Mouse (Mus musculus) G1E (cell line): Measurements from ENCODE around the gene Cdsn.

Experiments
- CTCF ChIP-seq: IDR thresholded peaks from 2 replicates; pipeline ENCODE4 v1.5.1; 2012; ENCODE audit warnings: low read depth, low read length, inconsistent platforms, mixed read lengths
- GATA1 ChIP-seq: IDR thresholded peaks from 2 replicates; pipeline ENCODE4 v1.6.1; 2012; ENCODE audit warnings: borderline replicate concordance, low read length, inconsistent platforms, mixed read lengths
- GATA2 ChIP-seq: IDR thresholded peaks from 2 replicates; pipeline ENCODE4 v1.6.1; 2012; ENCODE audit warnings: low read depth, low read length, inconsistent platforms, borderline replicate concordance
- POLR2AphosphoS5 ChIP-seq: IDR thresholded peaks from 2 replicates; pipeline ENCODE4 v1.6.1; 2012; ENCODE audit warnings: low read depth, low read length, inconsistent platforms; ENCODE audit not compliant: insufficient replicate concordance
- TAL1 ChIP-seq: conservative IDR thresholded peaks from 2 replicates; pipeline ENCODE4 v1.6.1; 2012; ENCODE audit warnings: low read depth, low read length, inconsistent platforms, mixed read lengths

- no peak for TF ChIP-seq CTCF
- no peak for TF ChIP-seq TAL1
- no peak for TF ChIP-seq GATA2
- no peak for TF ChIP-seq GATA1
- no peak for TF ChIP-seq POLR2AphosphoS5
Observed at GRCm38 (mm10) chr17:35516652-35517500, 35.1 kb upstream of the Cdsn start, which contains the start of the genes Tcf19 and Cchcr1.
